Mouse (Mus musculus) embryonic fibroblast, embryonic 13.5 days (primary cell): Measurements from ENCODE around the gene Spata13. TPM values are rescaled to one million over a fixed set of nuclear protein-coding genes. Genes with fewer than 3 reads are reported as not detected.

Experiments
- H3K27ac ChIP-seq: 2 replicates; pipeline ENCODE4 v1.5.1; 2012; ENCODE audit warnings: low read length, control low read depth, inconsistent platforms; ENCODE audit not compliant: insufficient read depth
- H3K4me1 ChIP-seq: 2 replicates; pipeline ENCODE4 v1.6.1; 2011; ENCODE audit warnings: low read length; ENCODE audit not compliant: control insufficient read depth, insufficient read depth
- H3K4me3 ChIP-seq: 2 replicates; pipeline ENCODE4 v1.5.1; 2011; ENCODE audit warnings: mild to moderate bottlenecking, control low read depth, low read length; ENCODE audit not compliant: insufficient read depth
- CTCF ChIP-seq: IDR thresholded peaks from 2 replicates; pipeline ENCODE4 v1.5.1; 2011; ENCODE audit warnings: mild to moderate bottlenecking, control low read depth, low read length, moderate library complexity, borderline replicate concordance; ENCODE audit not compliant: insufficient read depth
- POLR2A ChIP-seq: IDR thresholded peaks from 2 replicates; pipeline ENCODE4 v1.6.1; 2011; ENCODE audit warnings: low read depth, mild to moderate bottlenecking, control low read depth, low read length, moderate library complexity
- polyA plus RNA-seq: library from polyadenylated mRNA; stranded (reverse); fragments of >200 nt; gene quantifications from 2 replicates; pipeline ENCODE4 v1.2.4, GENCODE M21; 2011; ENCODE audit warnings: low read depth; ENCODE audit not compliant: missing spikeins, insufficient read length

Gene Spata13
- polyA plus RNA-seq, 1 experiment, result 11.1 TPM

- H3K27ac ChIP-seq, result no peak overlapping the region
- TF ChIP-seq POLR2A (no peak), CTCF (no peak)
- peaks cover 25% of the 10 kb centered on the region for H3K4me1 ChIP-seq
- no peak overlapping the region for H3K4me3 ChIP-seq
Observed at GRCm38 (mm10) chr14:60739616-60740015, 105.8 kb downstream of the Spata13 start.

- Histone ChIP-seq H3K4me3 (no peak overlapping the region), H3K27ac (no peak overlapping the region), H3K4me1 (peaks cover 25% of the 10 kb centered on the region)
- TF ChIP-seq CTCF (no peak), POLR2A (no peak)
Observed at GRCm38 (mm10) chr14:60740507-60740906, 106.7 kb downstream of the Spata13 start.

- Histone ChIP-seq H3K27ac (no peak overlapping the region), H3K4me3 (no peak overlapping the region), H3K4me1 (peaks cover 24% of the 10 kb centered on the region)
- TF ChIP-seq CTCF, result no peak
- TF ChIP-seq POLR2A, result no peak
Observed at GRCm38 (mm10) chr14:60741033-60741432, 107.2 kb downstream of the Spata13 start.

- H3K27ac ChIP-seq, result no peak overlapping the region
- TF ChIP-seq CTCF (no peak), POLR2A (no peak)
- no peak overlapping the region for H3K4me3 ChIP-seq
- peaks cover 19% of the 10 kb centered on the region for H3K4me1 ChIP-seq
Observed at GRCm38 (mm10) chr14:60741490-60741981, 107.7 kb downstream of the Spata13 start.

- H3K27ac ChIP-seq, result no peak overlapping the region
- TF ChIP-seq CTCF (no peak), POLR2A (no peak)
- no peak overlapping the region for H3K4me3 ChIP-seq
- peaks cover 12% of the 10 kb centered on the region for H3K4me1 ChIP-seq
Observed at GRCm38 (mm10) chr14:60743681-60744080, 109.9 kb downstream of the Spata13 start.

- H3K4me1 ChIP-seq, result peaks cover 12% of the 10 kb centered on the region
- TF ChIP-seq POLR2A (no peak), CTCF (no peak)
- H3K4me3 ChIP-seq, result no peak overlapping the region
- no peak overlapping the region for H3K27ac ChIP-seq
Observed at GRCm38 (mm10) chr14:60745201-60745600, 111.4 kb downstream of the Spata13 start.

GRCm38 (mm10) chr14:60746141-60746540, 112.3 kb downstream of the Spata13 start:
- Histone ChIP-seq H3K27ac (no peak overlapping the region), H3K4me3 (no peak overlapping the region), H3K4me1 (peaks cover 7% of the 10 kb centered on the region)
- TF ChIP-seq POLR2A (no peak), CTCF (no peak)

GRCm38 (mm10) chr14:60747154-60747870, 113.5 kb downstream of the Spata13 start:
- no peak for TF ChIP-seq POLR2A
- no peak for TF ChIP-seq CTCF
- H3K4me3 ChIP-seq, result no peak overlapping the region
- no peaks in the 10 kb centered on the region for H3K4me1 ChIP-seq
- H3K27ac ChIP-seq, result no peak overlapping the region

GRCm38 (mm10) chr14:60749880-60750279, 116.1 kb downstream of the Spata13 start:
- H3K27ac ChIP-seq, result no peak overlapping the region
- no peaks in the 10 kb centered on the region for H3K4me1 ChIP-seq
- H3K4me3 ChIP-seq, result no peak overlapping the region
- TF ChIP-seq POLR2A (no peak), CTCF (no peak)

- Histone ChIP-seq H3K4me3 (no peak overlapping the region), H3K27ac (no peak overlapping the region), H3K4me1 (no peaks in the 10 kb centered on the region)
- TF ChIP-seq POLR2A, result no peak
- no peak for TF ChIP-seq CTCF
Observed at GRCm38 (mm10) chr14:60751581-60751980, 117.8 kb downstream of the Spata13 start.
